Mouse (Mus musculus): ENCODE results near the gene Ssh1. TPM values are rescaled to one million over a fixed set of nuclear protein-coding genes. Genes with fewer than 3 reads are reported as not detected.

The Ssh1 gene
- polyA plus RNA-seq, 1 experiment from 2014 or later, result 28.2 TPM

DNA sequence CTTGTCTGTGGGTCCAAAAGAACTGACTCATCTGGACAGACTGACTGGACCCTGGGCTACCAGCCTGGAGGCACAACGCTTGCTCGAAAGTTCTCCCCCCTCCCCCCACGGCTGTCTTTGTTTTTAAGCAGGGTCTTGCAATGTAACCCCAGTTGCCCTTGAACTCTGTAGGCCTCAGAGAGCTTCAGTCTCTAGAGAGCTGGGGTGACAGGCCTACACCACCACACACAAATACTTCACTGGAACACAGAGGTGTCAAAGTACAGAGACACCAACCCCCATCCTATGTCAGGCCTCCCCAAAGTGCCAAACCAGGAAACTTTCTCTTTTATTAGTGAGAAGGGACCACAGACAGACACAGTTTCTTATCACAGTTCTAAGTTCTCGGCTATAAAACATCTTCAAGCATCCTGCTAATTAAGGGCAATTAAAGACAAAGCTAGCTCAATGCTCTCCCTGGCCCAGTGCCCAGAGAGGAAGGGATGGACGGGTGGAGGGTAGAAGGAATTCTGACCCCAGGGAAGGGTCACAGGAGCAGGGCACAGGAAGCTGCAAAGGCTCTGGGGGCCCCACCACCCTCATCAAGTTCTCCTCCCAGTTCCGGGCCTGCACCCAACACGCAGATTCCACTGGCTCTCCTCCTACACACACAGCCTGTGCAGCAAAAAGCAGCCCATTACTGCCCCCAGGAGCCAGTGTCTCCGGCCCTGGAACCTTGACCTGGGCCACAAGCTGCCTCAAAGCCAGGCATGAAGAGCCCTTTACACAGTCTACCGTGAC lies 7.3 kb downstream of the Ssh1 start:
- H3K9me3 ChIP-seq (ENCODE audit: control insufficient read depth, low read length), result no peaks in the 10 kb centered on the region
- peak overlapping the region; percentile 12; the same call in 1 of the 2 replicates for H3K9ac ChIP-seq (ENCODE audit: low read depth, low read length)
- H3K36me3 ChIP-seq (ENCODE audit: control insufficient read depth, insufficient read depth, low read length), result peaks cover 23% of the 10 kb centered on the region; the same call in 1 of the 2 replicates
- WGBS, result 5% methylated on average over 9 of the region's 9 CpGs
- H3K4me3 ChIP-seq (ENCODE audit: low read length), result no peak overlapping the region
- peaks cover 36% of the 10 kb centered on the region for H3K4me1 ChIP-seq (ENCODE audit: control insufficient read depth, insufficient read depth, low read length)
- peak overlapping the region; percentile 57; the same call in 1 of the 2 replicates for H3K27ac ChIP-seq (ENCODE audit: low read depth, low read length)
- peak overlapping the region; percentile 4; the same call in 1 of the 2 replicates for H3K4me2 ChIP-seq (replicated peaks; ENCODE audit: low read depth, low read length)
- ATAC-seq (ENCODE audit: low FRiP score, low TSS enrichment), result peak; percentile 71; the same call in 1 of the 2 replicates
- no peaks in the 10 kb centered on the region for H3K27me3 ChIP-seq (ENCODE audit: control insufficient read depth, insufficient read depth, low read length)

DNA sequence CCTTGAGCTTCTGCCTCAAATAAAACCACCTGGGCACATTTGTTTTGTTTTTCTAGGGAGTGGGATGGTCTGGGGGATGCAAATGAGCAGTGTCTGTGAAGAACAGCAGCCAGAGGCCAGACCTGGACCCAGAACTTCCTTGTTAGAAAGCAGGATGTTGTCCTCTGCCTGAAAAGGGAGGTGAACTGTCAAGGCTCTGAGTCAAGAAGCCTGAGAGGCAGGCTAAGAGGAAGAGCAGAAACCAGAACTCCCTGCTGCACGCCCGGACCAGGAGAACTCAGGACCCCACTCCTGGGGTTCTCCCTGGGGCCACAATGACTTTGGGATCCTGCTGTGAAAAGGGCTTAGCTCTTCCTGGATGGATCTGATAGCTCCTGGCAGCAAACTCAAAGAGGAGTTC lies 8.0 kb downstream of the Ssh1 start:
- ATAC-seq (ENCODE audit: low FRiP score, low TSS enrichment), result no peak
- H3K4me1 ChIP-seq (ENCODE audit: control insufficient read depth, insufficient read depth, low read length), result peaks cover 29% of the 10 kb centered on the region
- no peak overlapping the region for H3K4me3 ChIP-seq (ENCODE audit: low read length)
- H3K27me3 ChIP-seq (ENCODE audit: control insufficient read depth, insufficient read depth, low read length), result no peaks in the 10 kb centered on the region
- H3K9me3 ChIP-seq (ENCODE audit: control insufficient read depth, low read length), result no peaks in the 10 kb centered on the region
- peak overlapping the region; percentile 57; the same call in 1 of the 2 replicates for H3K27ac ChIP-seq (ENCODE audit: low read depth, low read length)
- peaks cover 23% of the 10 kb centered on the region; the same call in 1 of the 2 replicates for H3K36me3 ChIP-seq (ENCODE audit: control insufficient read depth, insufficient read depth, low read length)
- H3K9ac ChIP-seq (ENCODE audit: low read depth, low read length), result no peak overlapping the region
- H3K4me2 ChIP-seq (replicated peaks; ENCODE audit: low read depth, low read length), result no peak overlapping the region
- WGBS, result 41% methylated on average over 2 of the region's 2 CpGs

DNA sequence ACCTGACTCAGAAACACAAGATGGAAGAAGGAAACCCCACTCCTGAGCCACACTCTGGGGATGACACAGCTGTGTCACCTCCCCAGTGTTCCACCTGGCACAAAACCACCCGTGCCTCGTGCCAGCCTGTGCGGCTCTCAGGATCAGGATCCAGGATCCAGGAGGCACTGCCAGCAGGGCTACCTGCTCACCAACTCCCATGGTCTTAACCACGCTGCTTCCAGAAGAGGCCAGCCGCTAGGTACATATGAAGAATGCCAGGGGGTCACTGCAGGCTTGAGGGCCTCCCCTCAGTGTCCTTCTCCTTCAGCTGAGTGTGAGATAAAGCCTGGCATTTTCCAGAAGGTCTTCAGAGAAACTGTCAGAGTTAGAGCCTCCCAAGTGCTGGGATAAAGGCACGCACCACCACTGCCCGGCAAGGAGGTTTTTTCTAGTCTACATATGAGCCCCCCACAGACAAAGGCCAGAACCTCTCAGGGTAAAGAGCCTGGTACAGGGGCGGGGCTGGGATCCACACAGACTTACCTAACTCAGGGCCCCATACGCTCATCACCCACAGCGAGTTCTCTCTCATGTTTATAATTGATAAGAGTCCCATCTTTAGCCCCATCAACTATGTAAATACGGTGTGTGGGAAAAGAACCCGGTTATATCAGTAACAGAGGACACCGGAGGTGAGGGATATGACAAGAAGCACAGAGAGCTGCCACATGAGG lies 9.5 kb downstream of the Ssh1 start:
- H3K4me1 ChIP-seq (ENCODE audit: control insufficient read depth, insufficient read depth, low read length), result peaks cover 26% of the 10 kb centered on the region
- no peak for ATAC-seq (ENCODE audit: low FRiP score, low TSS enrichment)
- H3K9ac ChIP-seq (ENCODE audit: low read depth, low read length), result no peak overlapping the region
- H3K4me2 ChIP-seq (replicated peaks; ENCODE audit: low read depth, low read length), result no peak overlapping the region
- peaks cover 21% of the 10 kb centered on the region; the same call in 1 of the 2 replicates for H3K36me3 ChIP-seq (ENCODE audit: control insufficient read depth, insufficient read depth, low read length)
- H3K27ac ChIP-seq (ENCODE audit: low read depth, low read length), result no peak overlapping the region
- H3K9me3 ChIP-seq (ENCODE audit: control insufficient read depth, low read length), result no peaks in the 10 kb centered on the region
- no peaks in the 10 kb centered on the region for H3K27me3 ChIP-seq (ENCODE audit: control insufficient read depth, insufficient read depth, low read length)
- 89% methylated on average over 13 of the region's 13 CpGs for WGBS
- no peak overlapping the region for H3K4me3 ChIP-seq (ENCODE audit: low read length)

DNA sequence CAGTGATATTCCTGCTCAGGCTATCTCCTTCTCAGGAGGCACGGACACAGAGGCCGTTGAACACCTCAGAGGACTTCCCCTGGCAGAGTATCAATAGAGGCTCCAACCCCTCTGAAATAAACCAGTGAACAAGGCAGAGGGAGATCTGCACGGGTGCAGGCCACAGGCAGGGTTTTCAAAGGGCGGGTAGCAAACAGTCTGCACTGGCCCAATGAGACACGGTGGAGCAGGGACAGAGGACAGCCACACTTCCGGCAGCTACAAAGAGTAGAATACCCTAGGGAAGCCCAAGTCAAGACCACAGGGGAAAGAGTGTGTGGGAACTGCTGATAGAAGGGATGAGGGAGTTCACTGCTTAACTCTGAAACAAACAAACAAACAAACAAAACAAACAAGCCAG lies 10.2 kb downstream of the Ssh1 start:
- ATAC-seq (ENCODE audit: low FRiP score, low TSS enrichment), result no peak
- WGBS, result 51% methylated on average over 6 of the region's 6 CpGs

DNA sequence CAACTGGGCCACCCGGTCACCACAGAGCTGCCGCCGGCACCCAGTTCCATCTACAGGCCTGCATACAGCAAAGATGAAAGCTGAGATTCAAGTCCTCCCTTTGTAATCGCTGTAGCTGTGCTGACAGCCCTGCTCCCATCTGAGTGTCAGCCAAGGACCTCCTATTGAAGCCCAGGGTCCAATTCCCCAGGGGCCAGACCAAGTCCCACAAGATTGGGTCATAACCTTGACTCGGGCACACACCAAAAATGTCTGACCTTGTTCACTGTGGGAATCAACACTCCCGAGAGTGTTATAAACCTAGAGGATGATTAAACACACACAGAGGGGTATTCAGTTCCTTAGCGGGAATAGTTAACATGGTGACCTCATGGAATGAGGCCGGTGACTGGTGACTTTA lies 11.9 kb downstream of the Ssh1 start:
- Histone ChIP-seq H3K4me2 (replicated peaks; ENCODE audit: low read depth, low read length) (no peak overlapping the region), H3K36me3 (ENCODE audit: control insufficient read depth, insufficient read depth, low read length) (peaks cover 19% of the 10 kb centered on the region; the same call in 1 of the 2 replicates), H3K9me3 (ENCODE audit: control insufficient read depth, low read length) (no peaks in the 10 kb centered on the region), H3K4me3 (ENCODE audit: low read length) (no peak overlapping the region), H3K9ac (ENCODE audit: low read depth, low read length) (no peak overlapping the region), H3K27ac (ENCODE audit: low read depth, low read length) (no peak overlapping the region), H3K27me3 (ENCODE audit: control insufficient read depth, insufficient read depth, low read length) (no peaks in the 10 kb centered on the region), H3K4me1 (ENCODE audit: control insufficient read depth, insufficient read depth, low read length) (peaks cover 24% of the 10 kb centered on the region)
- no peak for ATAC-seq (ENCODE audit: low FRiP score, low TSS enrichment)
- WGBS, result 56% methylated on average over 8 of the region's 8 CpGs

More for the DNA sequence above, 10.2 kb downstream of the Ssh1 start:
- Histone ChIP-seq H3K4me1 (ENCODE audit: control insufficient read depth, insufficient read depth, low read length) (peaks cover 26% of the 10 kb centered on the region), H3K27me3 (ENCODE audit: control insufficient read depth, insufficient read depth, low read length) (no peaks in the 10 kb centered on the region), H3K4me2 (replicated peaks; ENCODE audit: low read depth, low read length) (no peak overlapping the region), H3K9me3 (ENCODE audit: control insufficient read depth, low read length) (no peaks in the 10 kb centered on the region), H3K27ac (ENCODE audit: low read depth, low read length) (no peak overlapping the region), H3K4me3 (ENCODE audit: low read length) (no peak overlapping the region), H3K36me3 (ENCODE audit: control insufficient read depth, insufficient read depth, low read length) (peaks cover 16% of the 10 kb centered on the region; the same call in 1 of the 2 replicates), H3K9ac (ENCODE audit: low read depth, low read length) (no peak overlapping the region)

DNA sequence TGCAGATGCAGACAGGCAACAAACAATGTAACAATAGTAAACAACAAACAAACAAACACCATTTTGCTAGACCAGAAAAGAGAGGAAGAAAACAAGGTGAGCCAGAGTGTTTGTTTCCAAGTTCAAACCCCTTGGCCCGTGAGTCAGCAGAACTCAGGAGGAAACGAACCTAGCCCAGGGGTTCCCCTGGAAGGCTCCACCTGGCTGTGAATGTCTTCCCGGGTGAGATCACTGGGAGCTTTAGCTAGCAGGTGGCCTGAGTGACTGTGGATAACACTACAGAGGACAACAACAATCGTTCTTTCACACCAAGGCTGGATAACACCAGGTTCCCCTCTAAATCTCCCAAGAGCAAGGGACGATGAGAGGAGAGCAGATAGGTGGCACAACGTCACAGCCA lies 12.5 kb downstream of the Ssh1 start:
- no peak for ATAC-seq (ENCODE audit: low FRiP score, low TSS enrichment)

DNA sequence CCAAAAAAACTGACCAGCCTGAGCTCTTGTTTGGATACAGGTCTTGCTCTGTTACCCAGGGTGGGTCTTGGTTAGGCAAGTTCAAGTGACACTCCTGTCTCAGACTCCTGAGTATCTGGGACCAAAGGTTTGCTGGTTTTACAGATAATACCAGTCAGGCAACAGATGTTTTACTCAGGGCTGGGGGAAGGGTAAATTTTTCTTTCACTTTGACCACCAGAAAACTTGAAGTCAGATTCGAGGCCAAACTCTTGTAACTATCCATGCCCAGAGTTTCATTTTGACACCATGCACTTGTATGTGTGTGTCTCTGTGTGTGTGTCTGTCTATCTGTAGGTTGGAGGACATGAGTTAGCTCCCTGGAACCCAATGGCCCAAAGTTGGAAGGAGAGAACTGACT lies 13.2 kb downstream of the Ssh1 start:
- 88% methylated on average over 1 of the region's 1 CpGs for WGBS
- peaks cover 19% of the 10 kb centered on the region; the same call in 1 of the 2 replicates for H3K36me3 ChIP-seq (ENCODE audit: control insufficient read depth, insufficient read depth, low read length)
- no peak for ATAC-seq (ENCODE audit: low FRiP score, low TSS enrichment)
- no peak overlapping the region for H3K9ac ChIP-seq (ENCODE audit: low read depth, low read length)
- H3K9me3 ChIP-seq (ENCODE audit: control insufficient read depth, low read length), result no peaks in the 10 kb centered on the region
- no peak overlapping the region for H3K4me2 ChIP-seq (replicated peaks; ENCODE audit: low read depth, low read length)
- peaks cover 15% of the 10 kb centered on the region; the same call in 1 of the 2 replicates for H3K4me1 ChIP-seq (ENCODE audit: control insufficient read depth, insufficient read depth, low read length)
- no peak overlapping the region for H3K4me3 ChIP-seq (ENCODE audit: low read length)
- no peaks in the 10 kb centered on the region for H3K27me3 ChIP-seq (ENCODE audit: control insufficient read depth, insufficient read depth, low read length)
- no peak overlapping the region for H3K27ac ChIP-seq (ENCODE audit: low read depth, low read length)

More for the DNA sequence above, 12.5 kb downstream of the Ssh1 start:
- WGBS, result 85% methylated on average over 6 of the region's 6 CpGs
- H3K9me3 ChIP-seq (ENCODE audit: control insufficient read depth, low read length), result no peaks in the 10 kb centered on the region
- no peak overlapping the region for H3K4me3 ChIP-seq (ENCODE audit: low read length)
- no peak overlapping the region for H3K4me2 ChIP-seq (replicated peaks; ENCODE audit: low read depth, low read length)
- peaks cover 19% of the 10 kb centered on the region; the same call in 1 of the 2 replicates for H3K36me3 ChIP-seq (ENCODE audit: control insufficient read depth, insufficient read depth, low read length)
- peaks cover 18% of the 10 kb centered on the region for H3K4me1 ChIP-seq (ENCODE audit: control insufficient read depth, insufficient read depth, low read length)
- no peaks in the 10 kb centered on the region for H3K27me3 ChIP-seq (ENCODE audit: control insufficient read depth, insufficient read depth, low read length)
- H3K9ac ChIP-seq (ENCODE audit: low read depth, low read length), result no peak overlapping the region
- H3K27ac ChIP-seq (ENCODE audit: low read depth, low read length), result no peak overlapping the region

DNA sequence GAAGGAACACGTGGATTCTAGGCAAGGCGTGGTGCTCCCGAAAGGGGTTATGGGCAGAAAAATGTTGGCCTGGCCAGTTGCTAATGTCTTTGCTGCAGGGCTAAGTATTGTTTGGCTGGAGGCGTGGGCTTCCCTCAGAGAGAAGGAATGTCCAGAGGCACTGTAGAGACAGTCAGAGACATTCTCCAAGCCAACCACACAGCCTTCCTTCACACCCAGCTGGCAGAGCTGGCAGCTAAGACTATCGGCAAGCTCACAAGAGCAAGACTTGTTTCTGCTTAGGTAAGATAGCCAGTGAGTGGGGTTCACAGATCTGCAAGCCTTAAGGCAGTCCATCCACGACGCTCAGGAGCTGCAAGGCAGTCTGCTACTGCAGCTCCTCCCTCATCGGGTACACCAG lies 16.4 kb downstream of the Ssh1 start:
- H3K36me3 ChIP-seq (ENCODE audit: control insufficient read depth, insufficient read depth, low read length), result peaks cover 8% of the 10 kb centered on the region; the same call in 1 of the 2 replicates
- no peak overlapping the region for H3K27ac ChIP-seq (ENCODE audit: low read depth, low read length)
- H3K4me2 ChIP-seq (replicated peaks; ENCODE audit: low read depth, low read length), result no peak overlapping the region
- H3K9ac ChIP-seq (ENCODE audit: low read depth, low read length), result no peak overlapping the region
- H3K27me3 ChIP-seq (ENCODE audit: control insufficient read depth, insufficient read depth, low read length), result no peaks in the 10 kb centered on the region
- no peak for ATAC-seq (ENCODE audit: low FRiP score, low TSS enrichment)
- H3K4me3 ChIP-seq (ENCODE audit: low read length), result no peak overlapping the region
- peaks cover 36% of the 10 kb centered on the region for H3K4me1 ChIP-seq (ENCODE audit: control insufficient read depth, insufficient read depth, low read length)
- no peaks in the 10 kb centered on the region for H3K9me3 ChIP-seq (ENCODE audit: control insufficient read depth, low read length)
- WGBS, result 79% methylated on average over 8 of the region's 8 CpGs

DNA sequence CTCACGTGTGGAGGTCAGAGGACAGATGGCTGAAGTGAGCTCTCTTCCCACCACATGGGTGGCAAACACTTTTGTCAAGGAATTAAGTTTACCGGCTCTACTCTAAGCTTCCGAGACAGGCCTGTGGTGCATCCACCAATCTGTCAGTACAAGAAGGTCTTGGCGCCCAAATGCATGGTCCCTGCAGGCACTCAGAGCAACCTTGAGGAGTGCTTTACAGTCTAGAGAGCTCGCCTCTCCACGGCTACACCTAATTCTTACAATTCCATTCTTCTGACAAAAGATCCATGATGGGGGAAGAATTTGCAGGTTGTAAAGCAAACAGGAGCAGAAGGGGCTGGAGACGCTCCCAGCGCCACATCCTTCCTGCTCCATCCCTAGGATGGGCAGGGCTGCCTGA lies 17.1 kb downstream of the Ssh1 start:
- Histone ChIP-seq H3K4me3 (ENCODE audit: low read length) (no peak overlapping the region), H3K27ac (ENCODE audit: low read depth, low read length) (no peak overlapping the region), H3K4me1 (ENCODE audit: control insufficient read depth, insufficient read depth, low read length) (peaks cover 39% of the 10 kb centered on the region), H3K9ac (ENCODE audit: low read depth, low read length) (no peak overlapping the region), H3K4me2 (replicated peaks; ENCODE audit: low read depth, low read length) (no peak overlapping the region), H3K36me3 (ENCODE audit: control insufficient read depth, insufficient read depth, low read length) (peaks cover 8% of the 10 kb centered on the region; the same call in 1 of the 2 replicates), H3K27me3 (ENCODE audit: control insufficient read depth, insufficient read depth, low read length) (no peaks in the 10 kb centered on the region), H3K9me3 (ENCODE audit: control insufficient read depth, low read length) (no peaks in the 10 kb centered on the region)
- ATAC-seq (ENCODE audit: low FRiP score, low TSS enrichment), result no peak
- 83% methylated on average over 8 of the region's 8 CpGs for WGBS

Measured in kidney, embryonic 14.5 days (tissue).